Mouse (Mus musculus) layer of hippocampus, adult 18-20 months (tissue): ENCODE data around the gene Setd1a. TPM values are rescaled to one million over a fixed set of nuclear protein-coding genes. Genes with fewer than 3 reads are reported as not detected.
A peak's percentile ranks its signal among the peaks of the same experiment; 100 is the strongest.
"Not testable (repeated sequence)": the region's sequence is repeated elsewhere in the genome, so short reads cannot be mapped to it uniquely, and the experiment has no call there.

ENCODE experiments used
- DNase-seq, 2 experiments: peaks; one replicate each; pipeline ENCODE4 v3.0.0; 2022; ENCODE audit warnings: low spot score in 2 of 2
- long read RNA-seq: library from polyadenylated mRNA; stranded (forward); transcript quantifications from one replicate; pipeline ENCODE4 v2.0.0, GENCODE M21; 2021
- total RNA-seq, 2 experiments: library from RNA; stranded (reverse); gene quantifications; 2 replicates each; pipeline ENCODE4 v1.2.3; 2021

Setd1a gene
- total RNA-seq = 10 to 100 TPM; 35.4 to 44.6 TPM
- long read RNA-seq, partial matches to known transcripts = 11 of 14 reads
- long read RNA-seq, other reads (novel, unspliced or antisense) = 3 of 14 reads

- peak; percentile 88 to 92 for DNase-seq
Observed at GRCm38 (mm10) chr7:127776426-127776825, at the start of gene Setd1a. TSS of gene Setd1a (plus strand) at chr7:127776670.

DNA sequence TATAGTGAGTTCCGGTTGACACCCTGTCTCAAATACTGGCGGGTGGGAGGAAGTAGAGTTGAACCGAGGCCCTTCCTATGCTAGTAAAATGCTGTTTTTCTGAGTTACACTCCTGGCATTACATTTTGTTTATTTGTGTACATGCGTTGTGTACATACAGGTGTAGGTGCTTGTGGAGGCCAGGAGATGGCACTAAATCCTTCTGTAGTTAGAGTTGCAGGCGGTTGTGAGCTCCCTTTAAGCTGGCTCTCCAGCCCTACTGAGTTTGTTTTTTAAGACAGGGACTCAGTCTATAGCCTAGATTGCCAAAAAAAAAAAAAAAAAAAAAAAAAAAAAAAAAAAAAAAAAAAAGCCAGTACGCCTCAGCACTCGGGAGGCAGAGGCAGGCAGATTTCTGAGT lies 48.6 kb upstream of the Setd1a start:
- no peak for DNase-seq

GRCm38 (mm10) chr7:127730170-127730569 lies 46.3 kb upstream of the Setd1a start:
- DNase-seq = no peak

- DNase-seq = not testable (repeated sequence)
Observed at GRCm38 (mm10) chr7:127732066-127732465, 44.4 kb upstream of the Setd1a start, which contains the start of gene Ctf2. TSS of gene Ctf2 (minus strand) at chr7:127732166.

DNA sequence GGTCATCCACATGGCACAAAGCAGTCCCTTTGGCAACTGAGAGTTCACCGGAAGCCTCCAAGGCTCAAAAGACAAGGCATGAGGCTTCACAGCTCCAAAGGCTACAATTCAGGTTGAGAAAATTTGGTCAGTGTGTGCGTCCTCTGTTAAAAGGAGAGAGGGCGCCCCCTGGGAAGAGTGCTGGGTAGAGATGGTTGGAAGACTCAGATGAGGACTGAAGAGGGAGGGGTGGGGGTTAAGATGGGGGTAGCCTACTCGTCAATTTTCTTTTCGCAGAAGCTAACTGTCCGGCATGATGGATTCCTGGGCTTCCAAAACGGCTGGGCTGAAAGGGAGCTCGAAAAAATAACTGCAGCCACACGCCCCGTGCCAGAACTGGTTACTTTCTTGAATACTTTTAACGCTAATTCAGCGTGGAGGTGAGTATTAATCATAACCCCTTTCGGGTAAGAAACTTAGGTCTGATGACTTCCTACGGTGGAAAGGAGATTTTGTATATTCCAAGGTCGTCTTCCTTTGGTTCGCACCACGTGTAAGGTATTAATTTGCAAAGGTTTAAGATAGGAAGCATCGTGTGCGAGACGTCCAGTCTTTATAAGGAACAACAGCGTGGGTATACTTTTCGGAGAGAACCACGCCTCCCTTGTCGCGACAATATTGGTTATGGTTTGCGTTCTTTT lies 32.0 kb upstream of the Setd1a start, which contains the start of gene Fbxl19:
Fbxl19 (plus strand) TSS at position 178 of the 680 bp plus-strand sequence.
- peak; percentile 67 to 83 for DNase-seq

DNA sequence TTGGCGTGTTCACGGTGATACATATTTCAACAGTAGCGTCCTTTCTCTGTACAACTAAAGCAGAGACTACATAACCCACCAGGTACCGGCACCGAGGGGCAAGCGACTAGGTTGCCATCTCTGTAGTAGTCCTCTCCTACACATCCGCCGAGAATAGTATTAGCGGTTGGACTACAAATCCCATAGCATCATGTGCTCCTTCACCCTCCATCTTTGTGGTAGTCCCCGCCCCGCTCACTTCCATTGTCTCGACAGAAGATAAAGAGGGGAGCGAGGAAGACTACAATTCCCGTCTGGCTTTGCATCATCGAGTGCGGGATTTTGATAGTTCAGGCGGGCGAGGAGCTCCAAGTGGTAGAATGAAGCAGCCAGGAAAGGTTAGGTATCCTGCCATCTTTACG lies 31.2 kb upstream of the Setd1a start:
- DNase-seq = peak; percentile 95 to 98

DNA sequence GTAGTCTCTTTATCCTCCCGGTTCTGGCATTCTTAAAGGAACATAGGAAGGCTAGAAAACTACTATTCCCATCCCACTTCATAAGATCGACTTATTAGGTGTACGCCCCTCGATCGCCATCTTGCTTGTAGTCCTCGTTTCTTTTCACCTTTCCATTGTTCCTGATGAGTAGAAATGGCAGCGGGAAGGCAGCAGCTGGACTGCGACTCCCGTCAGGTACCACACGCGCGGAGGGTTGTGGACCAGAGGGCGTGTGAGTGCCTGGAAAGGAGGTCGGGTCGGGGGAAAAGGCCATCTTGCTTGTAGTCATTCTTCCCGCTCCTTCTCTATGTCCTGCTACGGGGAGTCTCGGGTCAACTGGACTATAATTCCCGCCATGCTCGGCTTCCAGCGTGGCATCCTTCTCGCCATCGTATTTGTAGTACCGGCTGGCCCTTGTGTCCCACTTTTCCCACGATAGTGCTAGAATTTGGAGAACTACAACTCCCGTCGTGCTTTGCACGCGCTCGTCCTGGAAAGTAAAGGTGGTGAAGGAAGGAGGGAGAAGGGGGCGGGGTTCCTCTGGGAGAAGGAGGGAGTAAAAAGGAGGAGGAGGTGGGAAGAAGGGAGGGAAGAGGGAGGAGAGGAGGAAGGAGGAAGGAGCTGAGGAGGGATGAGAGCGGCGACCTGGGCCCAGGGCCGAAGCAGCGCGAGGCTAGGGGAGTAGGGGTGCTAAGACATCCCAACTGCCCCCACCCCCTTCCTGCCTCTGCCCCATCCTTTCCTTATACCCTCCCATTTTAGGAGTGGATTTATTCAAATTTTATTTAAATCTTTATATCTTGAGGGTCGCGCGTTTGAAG lies 30.6 kb upstream of the Setd1a start:
- DNase-seq = peak; percentile 98 to 99

GRCm38 (mm10) chr7:127746494-127747491 lies 29.7 kb upstream of the Setd1a start:
- no peak for DNase-seq

DNA sequence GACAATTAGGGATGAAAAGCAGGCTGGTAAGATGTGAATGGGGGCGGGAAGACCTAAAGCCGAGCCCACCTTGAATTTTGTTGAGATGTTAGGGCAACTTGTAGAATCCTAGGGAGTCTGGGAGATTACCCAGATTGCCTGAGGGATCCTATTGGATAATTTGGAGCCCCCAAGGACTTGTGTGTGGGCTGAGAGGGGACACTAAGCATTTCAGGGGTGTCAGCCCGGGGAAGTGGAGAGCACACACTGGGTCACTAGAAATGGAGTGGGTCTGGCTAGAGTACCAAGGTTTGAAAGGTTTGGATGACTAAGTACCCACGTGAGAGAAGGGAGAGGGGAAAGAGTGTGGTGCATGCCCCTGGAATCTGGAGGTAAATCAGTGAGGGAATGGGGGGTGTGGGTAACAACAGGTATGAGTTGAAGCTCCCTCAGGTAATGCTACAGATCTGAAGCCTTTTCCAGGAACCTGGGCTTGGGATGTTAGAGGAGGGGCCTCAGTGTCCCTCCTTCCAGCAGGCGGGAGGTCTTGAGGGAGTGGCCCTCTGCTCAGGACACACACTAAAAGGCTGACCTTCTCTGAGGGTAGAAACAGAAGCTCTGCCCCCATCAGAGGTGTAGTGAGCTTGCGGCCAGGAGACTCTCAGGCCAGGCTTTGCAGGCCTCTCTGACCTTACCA lies 28.8 kb upstream of the Setd1a start:
- no peak for DNase-seq

DNA sequence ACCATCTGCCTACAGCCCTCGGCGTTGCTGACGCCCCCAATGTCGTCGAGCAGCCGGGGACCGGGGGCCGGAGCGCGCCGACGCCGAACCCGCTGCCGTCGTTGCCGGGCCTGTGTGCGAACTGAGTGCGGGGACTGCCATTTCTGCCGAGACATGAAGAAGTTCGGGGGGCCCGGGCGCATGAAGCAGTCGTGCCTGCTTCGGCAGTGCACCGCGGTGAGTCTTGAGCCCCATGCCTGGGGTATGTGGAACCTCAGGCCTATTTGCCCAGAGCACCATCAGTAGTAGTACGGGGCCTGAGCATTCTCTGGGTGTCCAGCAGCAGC lies 28.3 kb upstream of the Setd1a start:
- no peak for DNase-seq

DNA sequence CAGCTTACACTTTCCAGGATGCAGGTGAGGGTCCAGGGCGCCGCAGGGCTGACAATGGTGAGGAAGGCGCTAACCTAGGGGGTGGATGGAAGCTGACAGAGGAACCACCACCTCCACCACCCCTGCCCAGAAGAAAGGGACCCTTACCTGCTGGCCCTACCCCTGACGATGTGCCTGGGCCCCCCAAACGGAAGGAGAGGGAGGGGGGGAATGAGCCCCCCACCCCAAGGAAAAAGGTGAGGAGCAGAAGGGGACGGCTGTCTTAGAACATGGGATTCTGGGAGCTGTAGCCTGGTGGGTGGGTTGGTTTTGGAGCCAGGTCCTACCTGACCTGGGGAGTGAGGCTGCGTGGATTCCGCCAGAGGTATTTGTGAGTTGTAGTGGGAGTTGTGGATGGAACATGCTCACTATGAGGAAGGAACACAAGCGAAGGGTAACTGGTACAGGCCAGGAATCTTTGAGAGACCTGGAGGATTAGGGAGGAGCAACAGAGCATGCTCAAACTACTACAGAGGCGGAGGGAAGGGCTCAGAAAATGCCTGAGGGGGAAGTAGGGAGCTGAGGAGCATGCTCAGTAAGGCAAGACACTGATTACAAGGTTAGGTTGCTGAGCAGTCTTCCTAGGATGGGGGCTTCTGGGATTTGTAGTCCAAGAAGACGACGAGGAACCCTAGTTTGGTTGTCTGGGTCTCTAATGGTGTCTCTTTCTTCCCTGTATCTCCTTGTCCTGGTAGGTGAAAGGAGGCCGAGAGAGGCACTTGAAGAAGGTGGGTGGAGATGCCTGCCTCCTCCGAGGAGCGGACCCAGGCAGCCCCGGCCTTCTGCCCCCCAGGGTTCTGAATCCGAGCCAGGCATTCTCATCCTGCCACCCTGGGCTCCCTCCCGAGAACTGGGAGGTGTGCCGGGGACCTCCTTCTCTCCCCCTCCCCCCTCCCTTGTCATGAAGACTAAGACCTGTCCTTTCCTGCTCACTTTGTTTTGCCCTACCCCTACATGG lies 26.0 kb upstream of the Setd1a start:
- DNase-seq = peak in 1 of 2 experiments; percentile 74

GRCm38 (mm10) chr7:127751619-127752018 lies 24.9 kb upstream of the Setd1a start:
- DNase-seq = no peak

DNA sequence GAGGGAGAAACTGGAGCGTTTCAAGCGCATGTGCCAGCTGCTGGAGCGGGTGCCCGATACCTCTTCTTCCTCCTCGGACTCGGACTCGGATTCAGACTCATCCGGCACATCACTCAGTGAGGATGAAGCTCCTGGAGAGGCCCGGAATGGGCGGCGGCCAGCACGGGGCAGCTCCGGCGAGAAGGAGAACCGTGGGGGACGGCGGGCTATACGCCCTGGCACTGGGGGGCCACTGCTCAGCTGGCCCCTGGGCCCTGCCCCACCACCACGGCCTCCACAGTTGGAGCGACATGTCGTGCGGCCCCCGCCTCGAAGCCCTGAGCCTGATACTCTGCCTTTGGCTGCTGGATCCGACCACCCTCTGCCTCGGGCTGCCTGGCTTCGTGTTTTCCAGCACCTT lies 24.4 kb upstream of the Setd1a start:
- DNase-seq = no peak

- no peak for DNase-seq
Observed at GRCm38 (mm10) chr7:127753158-127753557, 23.3 kb upstream of the Setd1a start.

- no peak for DNase-seq
Observed at GRCm38 (mm10) chr7:127753741-127754140, 22.7 kb upstream of the Setd1a start.

GRCm38 (mm10) chr7:127759716-127760115 lies 16.8 kb upstream of the Setd1a start:
- DNase-seq = no peak

GRCm38 (mm10) chr7:127760478-127760877 lies 16.0 kb upstream of the Setd1a start:
- no peak for DNase-seq

DNA sequence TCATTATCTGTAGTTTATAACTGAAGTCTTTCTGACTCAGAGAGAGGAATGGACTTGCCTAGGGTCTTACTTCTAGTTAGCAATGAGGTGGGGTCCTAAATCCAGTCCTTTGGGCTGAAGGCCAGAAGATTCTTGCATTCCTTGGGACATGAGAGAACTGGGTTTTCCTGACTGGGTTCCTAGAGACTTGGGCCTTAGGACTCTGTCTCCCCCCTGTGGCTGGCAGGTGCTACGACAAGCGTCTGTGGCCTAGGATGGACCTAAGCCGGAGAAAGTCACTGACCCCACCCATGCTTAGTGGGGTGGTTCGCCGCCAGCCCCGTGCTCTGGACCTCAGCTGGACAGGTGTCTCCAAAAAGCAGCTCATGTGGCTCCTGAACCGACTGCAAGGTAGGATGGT lies 15.4 kb upstream of the Setd1a start:
- DNase-seq = peak in 1 of 2 experiments; percentile 63

- no peak for DNase-seq
Observed at GRCm38 (mm10) chr7:127763642-127764041, 12.8 kb upstream of the Setd1a start.
